Mouse (Mus musculus) hindbrain, embryonic 13.5 days (tissue): ENCODE data around the gene 9930111J21Rik2. TPM values are rescaled to one million over a fixed set of nuclear protein-coding genes. Genes with fewer than 3 reads are reported as not detected.
"Not testable (repeated sequence)": the region's sequence is repeated elsewhere in the genome, so short reads cannot be mapped to it uniquely, and the experiment has no call there.

Experiments
- ATAC-seq: fragments of 200-750 bp; cut with Nextera tagmentation; 2 replicates; pipeline ENCODE4 v1.8.0; 2017; ENCODE audit warnings: moderate TSS enrichment; ENCODE audit not compliant: low FRiP score
- H3K27ac ChIP-seq: fragments of 300-500 bp; sonication (generic); 2 replicates; pipeline ENCODE4 v1.5.1; 2015; ENCODE audit warnings: inconsistent platforms, mild to moderate bottlenecking, moderate library complexity
- H3K27me3 ChIP-seq: fragments of 300-500 bp; sonication (generic); 2 replicates; pipeline ENCODE4 v1.6.1; 2015; ENCODE audit warnings: mild to moderate bottlenecking, inconsistent platforms
- H3K36me3 ChIP-seq: fragments of 300-500 bp; sonication (generic); 2 replicates; pipeline ENCODE4 v1.6.1; 2015; ENCODE audit warnings: mild to moderate bottlenecking, inconsistent platforms
- H3K4me1 ChIP-seq: fragments of 300-500 bp; sonication (generic); replicated peaks from 2 replicates; pipeline ENCODE4 v1.6.1; 2015; ENCODE audit warnings: inconsistent platforms
- H3K4me2 ChIP-seq: fragments of 300-500 bp; sonication (generic); 2 replicates; pipeline ENCODE4 v1.6.1; 2015; ENCODE audit warnings: inconsistent platforms, mild to moderate bottlenecking, moderate library complexity
- H3K4me3 ChIP-seq: fragments of 300-500 bp; sonication (generic); 2 replicates; pipeline ENCODE4 v1.5.1; 2015; ENCODE audit warnings: mild to moderate bottlenecking, inconsistent platforms
- H3K9ac ChIP-seq: fragments of 300-500 bp; sonication (generic); 2 replicates; pipeline ENCODE4 v1.6.1; 2015; ENCODE audit warnings: mild to moderate bottlenecking, inconsistent platforms
- H3K9me3 ChIP-seq: fragments of 300-500 bp; sonication (generic); 2 replicates; pipeline ENCODE4 v1.6.1; 2016; ENCODE audit warnings: inconsistent platforms
- WGBS: fragments of 180-500 bp; shearing (Covaris S2); methylation state at CpG from one replicate; pipeline ENCODE4 v1.1.7; 2015; 5-methylcytosine and 5-hydroxymethylcytosine counted together
- polyA plus RNA-seq: library from polyadenylated mRNA; unstranded; fragments of >200 nt; fragmentation: Nextera tagmentation; extraction: Ambion mirVana; gene quantifications from 2 replicates; pipeline ENCODE4 v1.2.1, GENCODE M21; 2015

9930111J21Rik2 gene
- polyA plus RNA-seq, 1 experiment from 2014 or later: 0.25 TPM

DNA sequence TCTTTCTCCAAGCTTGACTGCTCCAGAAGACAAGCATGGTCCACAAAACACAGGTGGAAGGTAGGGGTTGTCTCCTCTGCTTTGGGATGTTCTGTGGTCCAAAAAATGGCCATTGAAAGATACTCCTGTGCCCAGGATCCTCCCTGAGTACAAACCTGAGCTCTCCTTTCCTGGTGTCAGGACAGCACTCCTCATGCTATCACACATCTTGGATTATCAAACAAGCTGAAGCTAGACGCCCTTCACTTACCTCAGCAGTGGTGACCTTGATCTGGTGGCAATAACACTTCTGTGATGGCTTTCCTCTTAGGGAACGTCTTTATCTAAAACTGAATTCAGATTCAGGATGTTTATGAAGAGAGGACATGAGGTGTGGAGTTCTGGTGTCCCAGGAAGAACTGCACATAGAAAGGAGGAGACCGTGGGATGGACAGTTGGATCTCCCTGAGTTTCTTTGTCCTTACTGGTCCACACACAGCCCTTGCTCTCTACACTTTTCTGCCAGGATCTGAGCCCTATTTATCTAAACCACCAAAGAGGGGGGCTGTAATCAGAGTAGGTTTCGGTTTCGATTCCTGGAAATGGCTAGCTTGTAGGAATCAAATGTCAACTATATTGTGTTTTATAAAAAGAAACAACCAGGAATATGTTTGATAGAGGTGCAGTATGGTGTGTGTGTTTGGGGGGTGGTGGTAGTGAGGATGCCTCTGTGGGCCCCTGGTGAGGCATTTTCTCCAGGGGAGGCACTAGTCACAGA lies 12.8 kb upstream of the 9930111J21Rik2 start, which contains the start of gene Tgtp2:
Tgtp2 (minus strand) TSS at position 494 of the 757 bp plus-strand sequence.
- H3K27me3 ChIP-seq, H3K9ac ChIP-seq, H3K9me3 ChIP-seq, H3K27ac ChIP-seq, H3K4me1 ChIP-seq, H3K4me2 ChIP-seq, H3K4me3 ChIP-seq, H3K36me3 ChIP-seq, ATAC-seq: not testable (repeated sequence)
- 81% methylated on average over 5 of the region's 5 CpGs for WGBS

GRCm38 (mm10) chr11:49061865-49062264 lies 10.8 kb upstream of the 9930111J21Rik2 start:
- not testable (repeated sequence) for H3K4me3 ChIP-seq, H3K27me3 ChIP-seq, H3K9ac ChIP-seq, H3K9me3 ChIP-seq, H3K4me1 ChIP-seq, H3K36me3 ChIP-seq, H3K4me2 ChIP-seq, ATAC-seq, H3K27ac ChIP-seq
- 69% methylated on average over 2 of the region's 2 CpGs for WGBS

DNA sequence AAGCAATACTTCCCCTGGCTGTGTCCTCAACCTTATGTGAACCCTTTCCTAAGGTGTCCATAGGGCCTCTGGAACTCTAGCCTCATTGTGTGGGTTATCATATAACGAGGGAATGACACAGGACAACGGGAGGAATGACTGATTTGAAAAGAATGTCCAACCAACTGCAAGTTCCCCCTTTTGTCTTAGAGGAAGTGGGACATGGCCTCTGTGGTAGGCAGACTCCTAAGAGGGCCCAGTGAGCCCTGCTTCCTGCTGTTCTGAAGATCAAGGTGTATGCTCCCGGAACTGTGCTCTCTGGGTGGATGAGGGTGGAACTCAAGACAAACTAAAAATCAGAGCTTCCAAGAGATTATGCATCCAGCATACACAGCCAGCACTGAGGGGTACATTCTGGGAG lies 9.0 kb upstream of the 9930111J21Rik2 start:
- ATAC-seq, H3K9ac ChIP-seq, H3K27ac ChIP-seq, H3K4me2 ChIP-seq, H3K9me3 ChIP-seq, H3K36me3 ChIP-seq, H3K4me1 ChIP-seq, H3K27me3 ChIP-seq, H3K4me3 ChIP-seq: not testable (repeated sequence)
- 72% methylated on average over 2 of the region's 3 CpGs for WGBS

GRCm38 (mm10) chr11:49051894-49052293 lies 852 bp upstream of the 9930111J21Rik2 start:
- H3K4me2 ChIP-seq, H3K27me3 ChIP-seq, ATAC-seq, H3K9ac ChIP-seq, H3K4me3 ChIP-seq, H3K4me1 ChIP-seq, H3K36me3 ChIP-seq, H3K9me3 ChIP-seq, H3K27ac ChIP-seq: not testable (repeated sequence)
- no CpG with 5 or more reads among the region's 5 CpGs for WGBS

DNA sequence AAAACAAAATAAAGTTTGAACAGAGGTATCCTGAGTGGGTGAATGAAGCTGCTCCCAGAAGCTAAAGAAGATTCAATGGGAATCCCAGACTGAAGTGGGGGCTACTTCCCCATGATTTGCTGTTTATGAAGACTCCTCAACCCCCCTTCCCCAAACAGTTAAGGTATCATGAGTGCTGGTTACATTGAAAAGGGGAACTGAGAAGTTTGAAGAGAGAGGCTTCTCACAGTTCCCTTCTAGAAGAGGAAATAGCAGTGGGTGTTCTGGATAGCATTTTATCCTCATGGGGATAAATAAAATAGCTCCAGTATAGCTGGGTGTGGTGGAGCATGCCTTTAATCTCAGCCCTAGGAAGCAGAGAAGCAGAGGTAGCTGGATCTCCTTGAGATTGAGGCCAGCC lies 978 bp downstream of the 9930111J21Rik2 start:
- not testable (repeated sequence) for H3K9ac ChIP-seq, H3K27me3 ChIP-seq, H3K4me1 ChIP-seq, H3K4me2 ChIP-seq, H3K36me3 ChIP-seq, H3K4me3 ChIP-seq, ATAC-seq, H3K9me3 ChIP-seq, H3K27ac ChIP-seq

- H3K9ac ChIP-seq, H3K4me2 ChIP-seq, H3K36me3 ChIP-seq, H3K27me3 ChIP-seq, H3K27ac ChIP-seq, H3K4me1 ChIP-seq, ATAC-seq, H3K9me3 ChIP-seq, H3K4me3 ChIP-seq: not testable (repeated sequence)
These were observed 39.0 kb downstream of the 9930111J21Rik2 start for GRCm38 (mm10) chr11:49012074-49012473.

DNA sequence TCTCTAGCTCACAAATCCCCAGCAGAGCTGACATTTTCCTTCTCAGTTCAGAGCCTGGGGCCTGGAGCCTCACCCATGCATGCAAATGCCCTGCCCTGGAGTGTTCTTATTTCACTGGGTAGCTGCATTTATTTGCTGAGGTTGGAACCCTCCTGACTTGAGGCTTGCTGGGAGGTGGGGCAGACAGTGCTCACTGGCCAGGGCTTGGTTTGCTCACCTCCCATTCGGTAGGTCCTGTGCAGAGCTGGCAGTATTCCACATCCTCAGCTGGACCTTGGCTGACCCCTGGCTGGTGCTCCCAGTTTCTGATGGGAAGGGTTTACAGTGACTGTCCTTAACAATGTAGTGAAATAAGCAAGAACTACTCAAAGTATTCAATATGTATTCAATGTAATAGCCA lies 44.3 kb downstream of the 9930111J21Rik2 start:
- not testable (repeated sequence) for H3K9ac ChIP-seq, H3K4me3 ChIP-seq, ATAC-seq, H3K4me1 ChIP-seq, H3K4me2 ChIP-seq, H3K9me3 ChIP-seq, H3K27me3 ChIP-seq, H3K27ac ChIP-seq, H3K36me3 ChIP-seq
- WGBS: 58% methylated on average over 1 of the region's 1 CpGs

GRCm38 (mm10) chr11:49006317-49006716 lies 44.7 kb downstream of the 9930111J21Rik2 start:
- not testable (repeated sequence) for H3K9ac ChIP-seq, H3K4me1 ChIP-seq, H3K4me3 ChIP-seq, H3K4me2 ChIP-seq, ATAC-seq, H3K36me3 ChIP-seq, H3K27ac ChIP-seq, H3K9me3 ChIP-seq, H3K27me3 ChIP-seq
- 77% methylated on average over 2 of the region's 2 CpGs for WGBS

GRCm38 (mm10) chr11:49000411-49000810 lies 50.6 kb downstream of the 9930111J21Rik2 start:
- not testable (repeated sequence) for H3K4me2 ChIP-seq, H3K36me3 ChIP-seq, H3K27ac ChIP-seq, H3K9me3 ChIP-seq, ATAC-seq, H3K9ac ChIP-seq, H3K4me3 ChIP-seq, H3K27me3 ChIP-seq, H3K4me1 ChIP-seq
- WGBS: 86% methylated on average over 1 of the region's 1 CpGs

- not testable (repeated sequence) for H3K4me1 ChIP-seq, H3K9me3 ChIP-seq, H3K27me3 ChIP-seq, H3K27ac ChIP-seq, H3K36me3 ChIP-seq, ATAC-seq, H3K9ac ChIP-seq, H3K4me2 ChIP-seq, H3K4me3 ChIP-seq
- WGBS: 78% methylated on average over 2 of the region's 2 CpGs
These were observed 57.0 kb downstream of the 9930111J21Rik2 start, which contains the start of gene Tgtp1 for GRCm38 (mm10) chr11:48994018-48994417. Gene Tgtp1, minus strand, starts transcription at chr11:48994172.

DNA sequence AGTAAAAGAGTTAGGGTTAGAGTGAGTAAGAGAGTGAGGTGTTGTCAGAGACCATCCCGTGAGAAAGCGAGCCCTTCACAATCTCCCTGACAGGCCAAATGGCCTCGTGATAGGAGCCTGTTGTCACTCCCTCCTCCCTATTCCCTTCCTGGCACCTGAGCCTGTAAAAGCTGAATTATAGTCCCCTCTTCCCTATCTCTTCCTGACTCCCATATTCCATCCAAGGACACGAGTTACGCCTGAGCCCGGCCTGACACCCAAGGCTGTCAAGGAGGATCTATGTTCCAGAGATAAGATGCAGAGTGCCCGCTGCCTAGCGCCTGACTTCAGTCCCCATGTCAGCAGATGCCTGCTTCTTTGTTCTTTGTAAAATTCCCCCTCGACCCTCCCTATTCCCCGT lies 57.7 kb downstream of the 9930111J21Rik2 start:
- 55% methylated on average over 10 of the region's 10 CpGs for WGBS
- not testable (repeated sequence) for H3K9me3 ChIP-seq, ATAC-seq, H3K27ac ChIP-seq, H3K36me3 ChIP-seq, H3K4me1 ChIP-seq, H3K4me3 ChIP-seq, H3K4me2 ChIP-seq, H3K27me3 ChIP-seq, H3K9ac ChIP-seq

DNA sequence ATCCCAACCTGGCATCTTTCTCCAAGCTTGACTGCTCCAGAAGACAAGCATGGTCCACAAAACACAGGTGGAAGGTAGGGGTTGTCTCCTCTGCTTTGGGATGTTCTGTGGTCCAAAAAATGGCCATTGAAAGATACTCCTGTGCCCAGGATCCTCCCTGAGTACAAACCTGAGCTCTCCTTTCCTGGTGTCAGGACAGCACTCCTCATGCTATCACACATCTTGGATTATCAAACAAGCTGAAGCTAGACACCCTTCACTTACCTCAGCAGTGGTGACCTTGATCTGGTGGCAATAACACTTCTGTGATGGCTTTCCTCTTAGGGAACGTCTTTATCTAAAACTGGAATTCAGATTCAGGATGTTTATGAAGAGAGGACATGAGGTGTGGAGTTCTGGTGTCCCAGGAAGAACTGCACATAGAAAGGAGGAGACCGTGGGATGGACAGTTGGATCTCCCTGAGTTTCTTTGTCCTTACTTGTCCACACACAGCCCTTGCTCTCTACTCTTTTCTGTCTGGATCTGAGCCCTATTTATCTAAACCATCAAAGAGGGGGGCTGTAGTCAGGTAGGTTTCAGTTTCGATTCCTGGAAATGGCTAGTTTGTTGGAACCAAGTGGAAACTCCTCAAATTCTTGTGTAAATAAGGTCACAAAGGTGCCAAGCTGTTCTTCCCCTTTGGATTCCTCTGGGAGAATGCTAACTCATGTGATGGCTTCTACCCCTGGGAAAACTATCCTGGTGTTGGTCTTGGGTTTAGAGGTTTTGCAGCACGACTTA lies 59.1 kb downstream of the 9930111J21Rik2 start, which contains the start of gene Gm12185:
Gm12185 (minus strand) TSS at position 487 of the 781 bp plus-strand sequence.
- ATAC-seq, H3K4me1 ChIP-seq, H3K4me2 ChIP-seq, H3K27ac ChIP-seq, H3K4me3 ChIP-seq, H3K9me3 ChIP-seq, H3K36me3 ChIP-seq, H3K27me3 ChIP-seq, H3K9ac ChIP-seq: not testable (repeated sequence)
- WGBS: 69% methylated on average over 4 of the region's 4 CpGs

GRCm38 (mm10) chr11:48989981-48990380 lies 61.1 kb downstream of the 9930111J21Rik2 start:
- H3K4me2 ChIP-seq, H3K36me3 ChIP-seq, H3K4me3 ChIP-seq, H3K9ac ChIP-seq, H3K4me1 ChIP-seq, ATAC-seq, H3K9me3 ChIP-seq, H3K27ac ChIP-seq, H3K27me3 ChIP-seq: not testable (repeated sequence)
- 83% methylated on average over 2 of the region's 2 CpGs for WGBS
